Mouse (Mus musculus): ENCODE measurements around the gene Rxrg.

Rxrg gene

GRCm38 (mm10) chr1:167598255-167599081, at the start of gene Rxrg:
Rxrg (plus strand) TSS chr1:167598384.
- CTCF ChIA-PET, result interaction anchor here in 1 of 4 experiments (0.7 kb wide), 2 partner anchors 20 to 181 kb away, joined by 3 to 5 read pairs; no protein-coding TSS in a partner anchor
- POLR2A ChIA-PET, result interaction anchor here in 1 of 4 experiments (1.4 kb wide), 1 partner anchor 151 kb away, joined by 4 read pairs; no protein-coding TSS in a partner anchor

- ChIA-PET CTCF (no interaction called here), POLR2A (no interaction called here)
Observed at GRCm38 (mm10) chr1:167549324-167549723, 48.9 kb upstream of the Rxrg start.

- ChIA-PET CTCF (no interaction called here), POLR2A (interaction anchor here in 1 of 4 experiments (0.7 to 1.6 kb wide), 3 partner anchors 8 to 473 kb away, joined by 3 to 4 read pairs (median 4); no protein-coding TSS in a partner anchor)
Observed at GRCm38 (mm10) chr1:167551601-167552000, 46.6 kb upstream of the Rxrg start.

- POLR2A ChIA-PET, result interaction anchor here in 3 of 4 experiments (0.6 to 0.9 kb wide), 4 partner anchors 52 to 205 kb away, joined by 3 to 9 read pairs (median 4); no protein-coding TSS in a partner anchor
- CTCF ChIA-PET, result no interaction called here
Observed at GRCm38 (mm10) chr1:167553959-167554526, 44.1 kb upstream of the Rxrg start.

GRCm38 (mm10) chr1:167566571-167566970, 31.6 kb upstream of the Rxrg start:
- ChIA-PET POLR2A (interaction anchor here in 1 of 4 experiments (0.8 to 1.1 kb wide), 2 partner anchors 26 to 225 kb away, joined by 3 read pairs; no protein-coding TSS in a partner anchor), CTCF (no interaction called here)

- CTCF ChIA-PET, result no interaction called here
- POLR2A ChIA-PET, result no interaction called here
Observed at GRCm38 (mm10) chr1:167579131-167579530, 19.1 kb upstream of the Rxrg start.

GRCm38 (mm10) chr1:167583195-167583594, 15.0 kb upstream of the Rxrg start:
- ChIA-PET POLR2A (no interaction called here), CTCF (no interaction called here)

- POLR2A ChIA-PET, result no interaction called here
- CTCF ChIA-PET, result no interaction called here
Observed at GRCm38 (mm10) chr1:167583888-167584287, 14.3 kb upstream of the Rxrg start.

- ChIA-PET CTCF (interaction anchor here in 1 of 4 experiments (0.7 kb wide), 1 partner anchor 56 kb away, joined by 4 read pairs; no protein-coding TSS in a partner anchor), POLR2A (no interaction called here)
Observed at GRCm38 (mm10) chr1:167588747-167589558, 9.2 kb upstream of the Rxrg start.

- ChIA-PET CTCF (no interaction called here), POLR2A (no interaction called here)
Observed at GRCm38 (mm10) chr1:167592175-167592574, 6.0 kb upstream of the Rxrg start.

- ChIA-PET CTCF (interaction anchor here in 1 of 4 experiments (0.7 kb wide), 2 partner anchors 19 to 182 kb away, joined by 3 to 5 read pairs; no protein-coding TSS in a partner anchor), POLR2A (interaction anchor here in 1 of 4 experiments (1.4 kb wide), 1 partner anchor 152 kb away, joined by 4 read pairs; no protein-coding TSS in a partner anchor)
Observed at GRCm38 (mm10) chr1:167599211-167599735, 1.1 kb downstream of the Rxrg start.

- CTCF ChIA-PET, result no interaction called here
- POLR2A ChIA-PET, result no interaction called here
Observed at GRCm38 (mm10) chr1:167608201-167608741, 10.1 kb downstream of the Rxrg start.

GRCm38 (mm10) chr1:167617131-167617530, 18.9 kb downstream of the Rxrg start:
- CTCF ChIA-PET, result interaction anchor here in 1 of 4 experiments (1.6 kb wide), 1 partner anchor 202 kb away, joined by 4 read pairs; no protein-coding TSS in a partner anchor
- POLR2A ChIA-PET, result no interaction called here

- POLR2A ChIA-PET, result no interaction called here
- CTCF ChIA-PET, result interaction anchor here in 1 of 4 experiments (1.6 kb wide), 1 partner anchor 203 kb away, joined by 4 read pairs; no protein-coding TSS in a partner anchor
Observed at GRCm38 (mm10) chr1:167617995-167618489, 19.9 kb downstream of the Rxrg start.

GRCm38 (mm10) chr1:167620206-167620795, 22.1 kb downstream of the Rxrg start:
- CTCF ChIA-PET, result interaction anchor here in 2 of 4 experiments (0.6 to 1.5 kb wide), 5 partner anchors 14 to 46 kb away, joined by 3 to 6 read pairs (median 3); no protein-coding TSS in a partner anchor

GRCm38 (mm10) chr1:167625098-167625497, 26.9 kb downstream of the Rxrg start:
- POLR2A ChIA-PET, result no interaction called here
- CTCF ChIA-PET, result interaction anchor here in 2 of 4 experiments (0.7 to 1.1 kb wide), 3 partner anchors 20 to 210 kb away, joined by 3 to 5 read pairs (median 4); no protein-coding TSS in a partner anchor

More at GRCm38 (mm10) chr1:167620206-167620795, 22.1 kb downstream of the Rxrg start:
- POLR2A ChIA-PET, result interaction anchor here in 1 of 4 experiments (1.7 kb wide), 1 partner anchor 12 kb away, joined by 3 read pairs; no protein-coding TSS in a partner anchor

GRCm38 (mm10) chr1:167631765-167632164, 33.6 kb downstream of the Rxrg start:
- ChIA-PET POLR2A (interaction anchor here in 1 of 4 experiments (0.7 to 1.1 kb wide), 2 partner anchors 12 to 151 kb away, joined by 3 to 4 read pairs; no protein-coding TSS in a partner anchor), CTCF (interaction anchor here in 3 of 4 experiments (0.6 to 1.2 kb wide), 5 partner anchors 13 to 217 kb away, joined by 3 read pairs; no protein-coding TSS in a partner anchor)

GRCm38 (mm10) chr1:167635702-167636101, 37.5 kb downstream of the Rxrg start:
- POLR2A ChIA-PET, result interaction anchor here in 1 of 4 experiments (1.1 kb wide), 1 partner anchor 221 kb away, joined by 3 read pairs; no protein-coding TSS in a partner anchor
- CTCF ChIA-PET, result interaction anchor here in 3 of 4 experiments (1.1 to 3.8 kb wide), 7 partner anchors 8 to 266 kb away, joined by 3 to 111 read pairs (median 6); no protein-coding TSS in a partner anchor
